Mouse (Mus musculus): ENCODE results near the gene Slc8a2.

DNA sequence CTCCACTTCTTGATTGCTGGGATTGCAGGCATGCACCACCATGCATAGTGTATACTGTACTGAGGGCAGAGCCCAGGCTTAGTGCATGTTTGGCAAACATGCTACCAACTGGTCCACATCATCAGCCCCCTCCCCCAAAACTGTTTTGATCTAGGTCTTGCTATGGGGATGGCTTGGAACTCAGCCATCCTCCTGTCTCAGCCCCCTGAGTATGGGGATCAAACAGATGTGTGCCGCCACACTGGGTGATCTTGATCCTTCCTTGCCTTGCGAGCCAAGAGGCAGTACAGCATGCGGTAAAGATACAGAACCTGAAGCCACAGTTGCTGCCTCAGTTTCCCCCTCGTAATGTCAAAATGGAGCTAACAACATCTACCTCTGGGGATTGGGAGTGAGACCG, 727 bp upstream of the Slc8a2 start:
- TF ChIP-seq USF1 (IDR thresholded peaks at IDR 0.05; ENCODE audit: low read depth), result no peak
- TF ChIP-seq CTCF (IDR thresholded peaks at IDR 0.05; ENCODE audit: control insufficient read depth, insufficient read depth, insufficient read length), result no peak
- TF ChIP-seq CEBPB (IDR thresholded peaks at IDR 0.05; ENCODE audit: low read depth), result no peak
- TF ChIP-seq MYOD1 (IDR thresholded peaks at IDR 0.05; ENCODE audit: control insufficient read depth, insufficient read length, low read depth), result no peak

Data from C2C12 (cell line).